Mouse (Mus musculus) midbrain, embryonic 10.5 days (tissue): ENCODE results near the gene Tas2r116. TPM values are rescaled to one million over a fixed set of nuclear protein-coding genes. Genes with fewer than 3 reads are reported as not detected.

Source experiments
- DNase-seq: peaks from one replicate; pipeline ENCODE4 v3.0.0-alpha.2; 2017; ENCODE audit warnings: low spot score
- H3K27ac ChIP-seq: fragments of 300-500 bp; sonication (generic); replicated peaks from 2 replicates; pipeline ENCODE4 v1.5.1; 2016; ENCODE audit warnings: mild to moderate bottlenecking
- H3K27me3 ChIP-seq: fragments of 300-500 bp; sonication (generic); 2 replicates; pipeline ENCODE4 v1.6.1; 2016; ENCODE audit warnings: low read depth, mild to moderate bottlenecking; ENCODE audit not compliant: poor library complexity, severe bottlenecking
- H3K36me3 ChIP-seq: fragments of 300-500 bp; sonication (generic); 2 replicates; pipeline ENCODE4 v1.6.1; 2016; ENCODE audit warnings: mild to moderate bottlenecking, moderate library complexity
- H3K4me1 ChIP-seq: fragments of 300-500 bp; sonication (generic); 2 replicates; pipeline ENCODE4 v1.6.1; 2016
- H3K4me3 ChIP-seq: fragments of 300-500 bp; sonication (generic); 2 replicates; pipeline ENCODE4 v1.5.1; 2016; ENCODE audit warnings: mild to moderate bottlenecking, moderate library complexity
- H3K9me3 ChIP-seq: fragments of 300-500 bp; sonication (generic); replicated peaks from 2 replicates; pipeline ENCODE4 v1.6.1; 2016; ENCODE audit warnings: mild to moderate bottlenecking
- WGBS: fragments of 180-500 bp; shearing (Covaris S2); methylation state at CpG from one replicate; pipeline ENCODE4 v1.1.7; 2016; 5-methylcytosine and 5-hydroxymethylcytosine counted together
- polyA plus RNA-seq: library from polyadenylated mRNA; unstranded; fragments of >200 nt; fragmentation: Nextera tagmentation; extraction: Ambion mirVana; gene quantifications from 2 replicates; pipeline ENCODE4 v1.2.1, GENCODE M21; 2016

Gene Tas2r116
- polyA plus RNA-seq = not detected in 2 replicates

DNA sequence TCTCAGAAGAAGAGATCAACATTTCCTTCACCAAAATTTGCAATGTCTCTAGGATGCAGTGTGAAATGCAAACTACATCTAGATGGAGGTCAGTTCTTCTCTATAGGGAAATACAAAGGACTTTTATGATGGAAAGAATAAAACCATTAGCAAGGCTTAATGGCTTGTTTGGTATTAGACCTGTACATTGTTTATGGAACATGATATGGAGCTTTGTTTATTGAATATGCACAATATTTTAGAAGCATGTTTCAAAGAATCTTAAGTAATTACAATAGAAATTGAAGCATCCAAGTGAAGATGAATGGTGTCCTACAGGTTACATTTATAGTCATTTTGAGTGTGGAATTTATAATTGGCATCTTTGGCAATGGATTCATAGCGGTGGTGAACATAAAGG, at the start of gene Tas2r116:
Gene Tas2r116, plus strand, starts transcription at position 301 of the 400 bp plus-strand sequence.
- 83% methylated on average over 1 of the region's 1 CpGs for WGBS
- no peaks in the 10 kb centered on the region for H3K9me3 ChIP-seq
- H3K4me3 ChIP-seq = no peak within 1 kb of the TSS
- no peak within 1 kb of the TSS for H3K27ac ChIP-seq
- no peaks in the 10 kb centered on the region for H3K27me3 ChIP-seq
- DNase-seq = no peak
- no peaks in the 10 kb centered on the region for H3K4me1 ChIP-seq
- no peaks in the 10 kb centered on the region for H3K36me3 ChIP-seq

- H3K27me3 ChIP-seq = no peaks in the 10 kb centered on the region
- no peak for DNase-seq
- no peaks in the 10 kb centered on the region for H3K9me3 ChIP-seq
- no peak within 1 kb of the TSS for H3K4me3 ChIP-seq
- no peak within 1 kb of the TSS for H3K27ac ChIP-seq
- WGBS = 85% methylated on average over 1 of the region's 1 CpGs
- no peaks in the 10 kb centered on the region for H3K36me3 ChIP-seq
- H3K4me1 ChIP-seq = no peaks in the 10 kb centered on the region
Observed at GRCm38 (mm10) chr6:132846842-132847241, 8.4 kb upstream of the Tas2r116 start, which contains the start of gene Tas2r123. Tas2r123 (plus strand) TSS chr6:132847142.

DNA sequence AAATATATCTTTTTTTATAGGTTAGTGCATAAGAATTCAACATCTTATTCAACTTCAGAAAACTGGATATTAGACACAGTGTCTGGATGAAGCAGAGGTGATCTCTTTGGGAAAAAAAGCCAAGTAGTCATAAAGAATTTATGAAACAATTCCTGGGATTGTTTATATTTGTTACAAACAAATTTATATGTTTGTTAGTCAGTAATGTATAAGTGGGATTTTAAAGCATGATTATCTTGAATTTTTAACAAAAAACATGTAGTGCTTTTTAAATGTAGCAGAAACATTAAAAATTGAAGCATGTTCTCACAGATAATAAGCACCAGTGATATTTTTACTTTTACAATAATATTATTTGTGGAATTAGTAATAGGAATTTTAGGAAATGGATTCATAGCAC, 12.5 kb downstream of the Tas2r116 start, which contains the start of gene Tas2r110:
Gene Tas2r110, plus strand, starts transcription at position 301 of the 400 bp plus-strand sequence.
- H3K9me3 ChIP-seq = no peaks in the 10 kb centered on the region
- no peaks in the 10 kb centered on the region for H3K27me3 ChIP-seq
- no peak within 1 kb of the TSS for H3K4me3 ChIP-seq
- no peak for DNase-seq
- H3K27ac ChIP-seq = no peak within 1 kb of the TSS
- no peaks in the 10 kb centered on the region for H3K4me1 ChIP-seq
- H3K36me3 ChIP-seq = no peaks in the 10 kb centered on the region

GRCm38 (mm10) chr6:132892711-132893110, 37.5 kb downstream of the Tas2r116 start, which contains the start of gene Tas2r113:
Tas2r113 (plus strand) TSS chr6:132893011.
- 82% methylated on average over 1 of the region's 1 CpGs for WGBS
- no peak within 1 kb of the TSS for H3K4me3 ChIP-seq
- H3K4me1 ChIP-seq = no peaks in the 10 kb centered on the region

More at GRCm38 (mm10) chr6:132892711-132893110, 37.5 kb downstream of the Tas2r116 start, which contains the start of gene Tas2r113:
- no peaks in the 10 kb centered on the region for H3K9me3 ChIP-seq
- no peak within 1 kb of the TSS for H3K27ac ChIP-seq
- DNase-seq = no peak
- no peaks in the 10 kb centered on the region for H3K36me3 ChIP-seq
- no peaks in the 10 kb centered on the region for H3K27me3 ChIP-seq

Other genes starting within 250 kb of the Tas2r116 start
- gene A630073D07Rik, start 203.9 kb upstream of the Tas2r116 start, polyA plus RNA-seq = not detected in 2 replicates
- gene Tas2r120, start 198.5 kb upstream of the Tas2r116 start, polyA plus RNA-seq = not detected in 2 replicates
- gene Tas2r121, start 154.4 kb upstream of the Tas2r116 start, polyA plus RNA-seq = not detected in 2 replicates
- gene Tas2r122, start 143.5 kb upstream of the Tas2r116 start, polyA plus RNA-seq = not detected in 2 replicates
- gene Tas2r115, start 117.4 kb upstream of the Tas2r116 start, polyA plus RNA-seq = not detected in 2 replicates
- gene Tas2r124, start 100.7 kb upstream of the Tas2r116 start, polyA plus RNA-seq = not detected in 2 replicates
- not detected in 2 replicates for gene Tas2r102, start 93.3 kb upstream of the Tas2r116 start, polyA plus RNA-seq
- gene Tas2r136, start 77.3 kb upstream of the Tas2r116 start, polyA plus RNA-seq = not detected in 2 replicates
- gene Tas2r117, start 52.6 kb upstream of the Tas2r116 start, polyA plus RNA-seq = not detected in 2 replicates
- gene Tas2r123, start 8.3 kb upstream of the Tas2r116 start, polyA plus RNA-seq = not detected in 2 replicates
- gene Tas2r110, start 12.6 kb downstream of the Tas2r116 start, polyA plus RNA-seq = not detected in 2 replicates
- gene Tas2r113, start 37.6 kb downstream of the Tas2r116 start, polyA plus RNA-seq = not detected in 2 replicates
- gene Tas2r125, start 54.2 kb downstream of the Tas2r116 start, polyA plus RNA-seq = not detected in 2 replicates
- not detected in 2 replicates for gene Tas2r129, start 95.7 kb downstream of the Tas2r116 start, polyA plus RNA-seq
- gene Tas2r131, start 102.5 kb downstream of the Tas2r116 start, polyA plus RNA-seq = not detected in 2 replicates
- gene Tas2r109, start 125.5 kb downstream of the Tas2r116 start, polyA plus RNA-seq = not detected in 2 replicates
- not detected in 2 replicates for gene Tas2r103, start 181.7 kb downstream of the Tas2r116 start, polyA plus RNA-seq
- gene Tas2r140, start 200.4 kb downstream of the Tas2r116 start, polyA plus RNA-seq = not detected in 2 replicates
- gene Smim10l1, start 249.5 kb downstream of the Tas2r116 start, polyA plus RNA-seq = 71.8 and 84.5 TPM in 2 replicates